Mouse (Mus musculus) embryonic facial prominence, embryonic 13.5 days (tissue): Measurements from ENCODE around the gene Lysmd1. TPM values are rescaled to one million over a fixed set of nuclear protein-coding genes. Genes with fewer than 3 reads are reported as not detected.
"Not testable (repeated sequence)": the region's sequence is repeated elsewhere in the genome, so short reads cannot be mapped to it uniquely, and the experiment has no call there.

Experiments used
- ATAC-seq: fragments of 200-750 bp; cut with Nextera tagmentation; 2 replicates; pipeline ENCODE4 v1.8.0; 2017; ENCODE audit warnings: low read depth; ENCODE audit not compliant: insufficient number of reproducible peaks, insufficient read depth, low FRiP score, low TSS enrichment
- H3K27ac ChIP-seq: fragments of 300-500 bp; sonication (generic); 2 replicates; pipeline ENCODE4 v1.5.1; 2015; ENCODE audit warnings: moderate library complexity, mild to moderate bottlenecking, inconsistent platforms
- H3K27me3 ChIP-seq: fragments of 300-500 bp; sonication (generic); 2 replicates; pipeline ENCODE4 v1.6.1; 2015; ENCODE audit warnings: mild to moderate bottlenecking, inconsistent platforms
- H3K36me3 ChIP-seq: fragments of 300-500 bp; sonication (generic); 2 replicates; pipeline ENCODE4 v1.6.1; 2015; ENCODE audit warnings: mild to moderate bottlenecking, inconsistent platforms
- H3K4me1 ChIP-seq: fragments of 300-500 bp; sonication (generic); 2 replicates; pipeline ENCODE4 v1.6.1; 2015; ENCODE audit warnings: inconsistent platforms
- H3K4me2 ChIP-seq: fragments of 300-500 bp; sonication (generic); 2 replicates; pipeline ENCODE4 v1.6.1; 2015; ENCODE audit warnings: moderate library complexity, mild to moderate bottlenecking, inconsistent platforms
- H3K4me3 ChIP-seq: fragments of 300-500 bp; sonication (generic); 2 replicates; pipeline ENCODE4 v1.5.1; 2015; ENCODE audit warnings: mild to moderate bottlenecking, inconsistent platforms
- H3K9ac ChIP-seq: fragments of 300-500 bp; sonication (generic); 2 replicates; pipeline ENCODE4 v1.6.1; 2015; ENCODE audit warnings: mild to moderate bottlenecking, inconsistent platforms
- H3K9me3 ChIP-seq: fragments of 300-500 bp; sonication (generic); 2 replicates; pipeline ENCODE4 v1.6.1; 2016; ENCODE audit warnings: inconsistent platforms
- WGBS: fragments of 180-500 bp; shearing (Covaris S2); methylation state at CpG from one replicate; pipeline ENCODE4 v1.1.7; 2015; ENCODE audit warnings: mixed read lengths; 5-methylcytosine and 5-hydroxymethylcytosine counted together
- polyA plus RNA-seq: library from polyadenylated mRNA; unstranded; fragments of >200 nt; fragmentation: Nextera tagmentation; extraction: Ambion mirVana; gene quantifications from 2 replicates; pipeline ENCODE4 v1.2.1, GENCODE M21; 2015

Lysmd1 gene
- polyA plus RNA-seq, 1 experiment from 2014 or later = 19.3 TPM

DNA sequence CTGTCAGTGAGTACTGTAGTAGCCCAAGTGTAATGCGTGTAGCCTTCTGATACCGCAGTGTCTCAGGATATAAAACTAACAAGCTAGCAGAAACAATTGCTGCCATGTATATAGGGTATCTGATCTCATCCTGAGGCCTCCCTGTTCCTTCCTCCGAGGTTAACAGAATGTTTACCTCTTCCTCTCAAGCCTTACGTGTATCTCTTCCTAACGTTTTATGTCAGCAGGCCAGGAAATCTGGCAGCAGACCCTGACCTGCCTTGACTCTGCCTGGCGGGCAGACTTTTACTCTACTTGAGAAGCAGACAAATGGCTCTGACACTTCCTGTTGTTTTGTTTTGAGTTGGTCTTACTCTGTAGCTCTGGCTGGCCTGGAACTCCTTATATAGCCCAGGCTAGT is 12.3 kb upstream of the Lysmd1 start:
- 83% methylated on average over 6 of the region's 6 CpGs for WGBS
- H3K9me3 ChIP-seq = no peaks in the 10 kb centered on the region

DNA sequence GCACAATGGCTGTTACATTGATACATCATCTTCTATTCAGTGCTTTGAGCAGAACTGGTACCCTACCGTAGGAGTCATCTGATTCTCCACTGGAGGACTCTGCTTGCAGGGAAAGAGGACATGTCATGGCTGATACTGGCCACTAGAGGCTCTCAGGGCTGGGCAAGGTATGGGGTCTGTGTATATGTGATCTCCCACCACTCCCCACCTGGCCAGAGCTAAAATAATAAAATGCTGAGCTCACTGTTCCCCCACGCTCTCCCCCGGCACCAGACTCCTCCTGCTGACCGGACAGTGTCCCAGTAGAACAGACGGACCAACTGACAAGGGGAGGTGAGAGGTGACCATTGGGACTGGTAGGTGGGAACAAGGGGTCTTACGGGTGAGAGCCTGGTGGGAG is 9.6 kb upstream of the Lysmd1 start, which contains the start of gene Tmod4:
TSS of gene Tmod4 (plus strand) at position 231 of the 400 bp plus-strand sequence.
- 59% methylated on average over 6 of the region's 6 CpGs for WGBS
- no peaks in the 10 kb centered on the region for H3K9me3 ChIP-seq
- H3K27ac ChIP-seq = peak within 1 kb of the TSS; percentile 63
- no peak within 1 kb of the TSS for H3K4me2 ChIP-seq
- H3K27me3 ChIP-seq = no peaks in the 10 kb centered on the region
- peaks cover 20% of the 10 kb centered on the region for H3K4me1 ChIP-seq
- H3K4me3 ChIP-seq = no peak within 1 kb of the TSS
- ATAC-seq = no peak
- no peak within 1 kb of the TSS for H3K9ac ChIP-seq
- H3K36me3 ChIP-seq = peaks cover 50% of the 10 kb centered on the region

More for the DNA sequence above, 12.3 kb upstream of the Lysmd1 start:
- H3K4me2 ChIP-seq = no peak overlapping the region
- peaks cover 20% of the 10 kb centered on the region for H3K4me1 ChIP-seq
- H3K27me3 ChIP-seq = no peaks in the 10 kb centered on the region
- H3K4me3 ChIP-seq = no peak overlapping the region
- H3K36me3 ChIP-seq = peaks cover 63% of the 10 kb centered on the region
- no peak for ATAC-seq
- H3K9ac ChIP-seq = no peak overlapping the region
- H3K27ac ChIP-seq = peak overlapping the region; percentile 49; the same call in 1 of the 2 replicates

DNA sequence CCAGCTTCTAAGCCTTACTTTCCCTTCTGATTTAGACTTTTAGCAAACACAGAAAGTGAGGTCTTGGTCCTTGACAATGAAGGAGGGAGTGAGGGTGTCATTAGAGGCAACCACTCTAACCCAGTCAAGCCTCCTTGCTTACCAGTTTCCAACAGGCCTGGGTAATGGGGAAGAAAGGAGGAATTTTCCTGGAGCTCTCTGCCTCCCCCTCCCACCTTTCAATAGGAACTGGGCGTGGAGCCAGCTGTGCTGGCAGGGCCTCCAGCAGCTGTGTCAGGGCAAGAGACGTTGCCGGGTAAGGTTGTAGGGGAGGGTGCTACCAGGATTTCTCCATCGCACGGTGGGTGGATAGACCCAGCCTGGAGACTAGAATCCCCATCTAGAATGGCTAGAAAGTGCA is 8.9 kb upstream of the Lysmd1 start:
- H3K4me1 ChIP-seq = peaks cover 20% of the 10 kb centered on the region
- H3K36me3 ChIP-seq = peaks cover 48% of the 10 kb centered on the region
- no peak overlapping the region for H3K4me2 ChIP-seq
- H3K9ac ChIP-seq = no peak overlapping the region
- WGBS = 18% methylated on average over 5 of the region's 5 CpGs
- no peaks in the 10 kb centered on the region for H3K9me3 ChIP-seq
- H3K4me3 ChIP-seq = no peak overlapping the region
- H3K27me3 ChIP-seq = no peaks in the 10 kb centered on the region
- H3K27ac ChIP-seq = peak overlapping the region; percentile 63
- ATAC-seq = peak; percentile 50; the same call in 1 of the 2 replicates

DNA sequence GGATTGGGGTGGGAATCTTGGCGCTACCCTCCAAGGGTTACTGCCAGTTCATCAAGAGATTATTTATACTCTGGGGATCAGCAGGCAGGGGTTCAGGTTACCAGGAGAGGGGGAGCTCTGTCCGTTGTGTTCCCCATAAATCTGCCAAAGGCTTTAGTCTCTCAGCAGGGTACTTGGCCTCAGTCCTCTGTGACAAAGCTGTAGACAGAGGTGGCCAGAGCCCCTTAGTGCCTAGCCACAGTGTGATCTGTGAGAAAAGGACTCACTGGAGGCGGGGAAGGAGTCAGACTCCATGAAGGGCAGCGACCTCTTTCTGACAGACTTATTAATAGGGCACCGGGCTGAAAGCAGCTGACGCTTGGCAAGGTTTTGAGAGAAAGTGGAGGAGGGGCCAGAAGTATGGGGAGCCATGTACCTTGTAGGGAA is 4.6 kb upstream of the Lysmd1 start:
- no peak overlapping the region for H3K4me3 ChIP-seq
- H3K9ac ChIP-seq = peak overlapping the region; percentile 47; the same call in 1 of the 2 replicates
- H3K4me1 ChIP-seq = peaks cover 20% of the 10 kb centered on the region
- no peak overlapping the region for H3K27ac ChIP-seq
- no peaks in the 10 kb centered on the region for H3K27me3 ChIP-seq
- no peak overlapping the region for H3K4me2 ChIP-seq
- 69% methylated on average over 6 of the region's 6 CpGs for WGBS
- ATAC-seq = no peak
- no peaks in the 10 kb centered on the region for H3K9me3 ChIP-seq
- H3K36me3 ChIP-seq = peaks cover 33% of the 10 kb centered on the region

DNA sequence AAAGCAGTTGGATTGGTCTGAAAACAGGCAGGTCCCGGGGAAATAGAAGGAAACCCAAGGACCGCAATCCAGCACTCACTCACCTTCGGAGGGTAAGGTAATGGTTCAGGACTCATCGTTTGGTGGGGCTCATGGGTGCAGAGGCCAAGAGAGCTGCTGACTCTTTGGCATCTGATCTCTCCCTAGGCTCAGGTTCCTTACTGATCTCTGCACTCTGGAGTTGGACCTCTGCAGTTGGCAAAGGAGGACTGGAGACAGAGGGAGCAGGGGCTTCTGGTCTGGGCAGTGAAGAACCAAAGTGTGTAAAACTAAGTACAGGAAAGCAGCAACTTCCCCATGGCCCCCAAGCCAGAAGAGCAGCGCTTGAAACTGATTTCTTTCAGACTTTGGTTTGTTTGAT is 3.8 kb upstream of the Lysmd1 start:
- H3K4me1 ChIP-seq = peaks cover 14% of the 10 kb centered on the region
- H3K27me3 ChIP-seq = no peaks in the 10 kb centered on the region
- H3K36me3 ChIP-seq = peaks cover 33% of the 10 kb centered on the region
- WGBS = 81% methylated on average over 5 of the region's 5 CpGs
- H3K4me2 ChIP-seq = no peak overlapping the region
- no peak overlapping the region for H3K4me3 ChIP-seq
- H3K9ac ChIP-seq = no peak overlapping the region
- no peaks in the 10 kb centered on the region for H3K9me3 ChIP-seq
- H3K27ac ChIP-seq = no peak overlapping the region
- ATAC-seq = no peak

DNA sequence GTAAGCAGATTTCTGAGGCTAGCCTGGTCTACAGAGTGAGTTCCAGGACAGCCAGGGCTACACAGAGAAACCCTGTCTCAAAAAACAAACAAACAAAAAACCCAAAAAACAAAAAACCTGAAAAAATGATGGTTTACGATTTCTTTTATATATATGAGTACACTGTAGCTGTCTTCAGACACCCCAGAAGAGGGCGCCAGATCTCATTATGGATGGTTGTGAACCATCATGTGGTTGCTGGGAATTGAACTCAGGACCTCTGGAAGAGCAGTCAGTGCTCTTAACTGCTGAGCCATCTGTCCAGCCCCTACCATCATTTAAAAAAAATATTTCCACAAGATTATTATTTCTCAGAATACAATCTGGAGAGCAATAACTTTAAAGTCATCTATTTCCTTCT is 1.5 kb upstream of the Lysmd1 start:
- not testable (repeated sequence) for H3K4me2 ChIP-seq, H3K9me3 ChIP-seq, H3K9ac ChIP-seq, H3K27ac ChIP-seq, H3K27me3 ChIP-seq, ATAC-seq
- Histone ChIP-seq H3K36me3 (peaks cover 33% of the 10 kb centered on the region), H3K4me1 (peaks cover 20% of the 10 kb centered on the region), H3K4me3 (peak overlapping the region; percentile 71; the same call in 1 of the 2 replicates)
- 86% methylated on average over 2 of the region's 2 CpGs for whole genome bisulfite sequencing

DNA sequence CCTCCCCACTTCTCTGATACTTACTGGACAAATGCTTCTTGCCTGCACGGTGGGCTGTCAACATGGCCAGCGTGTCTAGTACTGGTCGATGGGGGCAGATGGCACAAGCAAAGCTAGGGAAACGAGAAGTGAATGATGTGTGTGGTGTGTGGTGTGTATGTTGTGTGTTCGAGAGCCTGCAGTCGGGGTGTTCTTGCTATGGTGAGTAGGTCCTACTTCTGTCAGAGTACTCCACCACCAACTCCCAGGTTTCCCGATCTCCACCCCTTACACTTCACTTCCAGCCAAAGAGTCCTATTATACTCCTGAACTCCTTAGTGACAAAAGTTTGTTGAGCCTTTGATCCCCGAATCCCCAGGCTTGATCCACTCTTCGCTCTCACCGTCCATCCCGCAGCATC is 712 bp upstream of the Lysmd1 start:
- no peaks in the 10 kb centered on the region for H3K9me3 ChIP-seq
- H3K4me3 ChIP-seq = peak overlapping the region; percentile 71
- peak overlapping the region; percentile 85 for H3K27ac ChIP-seq
- H3K4me1 ChIP-seq = peaks cover 20% of the 10 kb centered on the region
- peak overlapping the region; percentile 85 for H3K4me2 ChIP-seq
- no peak for ATAC-seq
- no peaks in the 10 kb centered on the region for H3K27me3 ChIP-seq
- peaks cover 35% of the 10 kb centered on the region for H3K36me3 ChIP-seq
- peak overlapping the region; percentile 86 for H3K9ac ChIP-seq
- WGBS = 57% methylated on average over 11 of the region's 11 CpGs

DNA sequence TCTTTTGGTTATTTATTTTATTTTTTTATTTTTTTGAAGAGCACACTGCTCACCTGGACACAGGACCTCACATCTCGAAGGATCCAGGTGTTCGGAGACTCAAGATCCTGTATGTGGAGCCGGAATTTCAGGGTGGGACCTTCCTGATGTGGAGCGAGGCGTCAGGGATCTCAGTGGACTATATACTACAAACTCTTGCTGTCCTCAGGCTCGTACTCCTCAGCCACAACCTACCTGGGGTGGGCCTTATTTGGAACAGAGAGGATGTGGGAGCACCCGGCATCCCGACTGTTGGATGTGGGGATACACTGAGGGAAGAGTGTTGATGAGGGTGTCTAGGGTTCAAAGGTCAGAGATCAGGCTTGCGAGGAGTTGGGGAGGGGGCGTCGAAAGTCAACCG is 245 bp downstream of the Lysmd1 start:
- WGBS = no CpG with 5 or more reads among the region's 12 CpGs
- Histone ChIP-seq H3K36me3 (peaks cover 26% of the 10 kb centered on the region), H3K4me3 (peak overlapping the region; percentile 71), H3K4me1 (peaks cover 20% of the 10 kb centered on the region)
- H3K4me2 ChIP-seq, H3K9me3 ChIP-seq, H3K9ac ChIP-seq, H3K27me3 ChIP-seq, H3K27ac ChIP-seq: not testable (repeated sequence)
- ATAC-seq = 0 out of 2 replicates have a peak, but pooled peaks have one; percentile 34

DNA sequence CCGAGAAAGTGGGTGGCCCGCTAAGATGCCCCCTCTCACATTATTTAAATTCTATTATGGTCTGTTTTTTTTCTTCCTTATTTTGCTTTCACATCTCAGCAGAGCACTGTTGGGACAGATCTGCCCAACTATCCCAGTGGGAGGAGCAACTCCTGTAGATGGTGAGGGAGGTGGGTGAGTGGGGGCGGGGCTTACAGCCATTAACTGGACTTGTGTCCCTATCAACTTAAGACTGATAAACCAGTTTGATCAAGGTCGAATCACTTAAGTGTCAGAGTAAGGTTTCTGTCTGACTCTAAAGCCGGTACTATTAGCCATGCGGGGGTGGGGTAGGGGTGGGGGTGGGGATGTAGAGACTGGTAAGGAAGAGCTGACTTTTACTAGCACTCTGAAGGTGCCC is 1.1 kb downstream of the Lysmd1 start:
- Histone ChIP-seq H3K4me1 (peaks cover 20% of the 10 kb centered on the region), H3K9me3 (no peaks in the 10 kb centered on the region), H3K4me3 (peak overlapping the region; percentile 41), H3K27me3 (no peaks in the 10 kb centered on the region), H3K9ac (peak overlapping the region; percentile 51), H3K4me2 (peak overlapping the region; percentile 65), H3K36me3 (peaks cover 26% of the 10 kb centered on the region), H3K27ac (no peak overlapping the region)
- ATAC-seq = no peak
- WGBS = 30% methylated on average over 6 of the region's 6 CpGs

DNA sequence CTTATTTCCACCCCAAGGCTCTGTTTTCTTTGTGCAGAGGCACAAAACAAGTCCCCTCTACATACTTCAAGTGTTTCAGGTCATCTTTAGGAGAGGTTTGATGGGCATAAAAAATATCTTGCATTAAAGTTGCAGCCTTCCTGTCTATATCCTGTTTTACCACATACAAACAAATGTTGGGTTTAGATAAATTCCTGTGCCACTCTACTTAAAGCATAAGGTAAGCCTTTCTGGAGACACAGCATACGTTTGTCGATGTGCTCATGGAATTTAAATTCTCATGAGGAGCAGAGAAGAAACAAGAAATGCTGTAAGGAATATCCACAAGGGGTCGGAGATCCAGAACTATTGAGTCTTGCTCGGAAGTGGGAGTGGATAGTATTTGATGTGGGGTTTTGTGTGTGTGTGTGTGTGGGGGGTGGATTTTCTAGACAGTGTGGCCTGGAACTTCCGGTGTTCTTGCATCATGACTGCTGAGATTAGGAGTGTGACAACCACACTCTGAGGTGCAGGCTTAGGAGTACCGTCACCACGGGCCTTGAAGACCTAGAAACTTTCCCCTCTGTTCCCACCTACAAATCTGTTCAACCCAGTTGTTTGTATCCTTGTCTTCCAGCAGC is 1.7 kb downstream of the Lysmd1 start:
- H3K27me3 ChIP-seq = no peaks in the 10 kb centered on the region
- H3K36me3 ChIP-seq = peaks cover 31% of the 10 kb centered on the region
- ATAC-seq = no peak
- H3K4me3 ChIP-seq = peak overlapping the region; percentile 41
- peak overlapping the region; percentile 51 for H3K9ac ChIP-seq
- no peak overlapping the region for H3K27ac ChIP-seq
- peaks cover 20% of the 10 kb centered on the region for H3K4me1 ChIP-seq
- 80% methylated on average over 7 of the region's 7 CpGs for WGBS
- peak overlapping the region; percentile 65 for H3K4me2 ChIP-seq
- H3K9me3 ChIP-seq = no peaks in the 10 kb centered on the region

DNA sequence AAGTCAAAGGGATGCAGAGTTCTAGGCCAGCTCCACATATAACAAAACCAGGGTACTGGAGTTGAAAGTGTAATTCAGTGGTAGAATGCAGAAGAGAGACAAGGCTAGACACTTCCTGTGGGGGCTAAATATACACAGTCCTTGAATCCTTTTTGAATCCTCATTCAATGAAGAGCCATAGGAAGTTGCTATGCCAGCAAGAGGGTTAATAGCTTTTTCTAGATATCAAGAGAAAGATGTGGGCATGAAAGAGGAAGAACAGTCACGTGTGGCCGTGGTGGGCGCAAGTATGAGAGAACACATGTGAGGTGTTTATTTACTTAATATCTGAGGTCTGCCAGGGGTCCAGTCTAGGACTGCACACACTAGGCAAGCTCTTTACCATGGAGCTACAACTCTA is 2.4 kb downstream of the Lysmd1 start:
- no peak overlapping the region for H3K4me3 ChIP-seq
- H3K9ac ChIP-seq = no peak overlapping the region
- peaks cover 34% of the 10 kb centered on the region for H3K36me3 ChIP-seq
- no peaks in the 10 kb centered on the region for H3K27me3 ChIP-seq
- H3K4me1 ChIP-seq = peaks cover 20% of the 10 kb centered on the region
- H3K4me2 ChIP-seq = no peak overlapping the region
- 89% methylated on average over 3 of the region's 3 CpGs for WGBS
- H3K9me3 ChIP-seq = no peaks in the 10 kb centered on the region
- H3K27ac ChIP-seq = no peak overlapping the region
- no peak for ATAC-seq

DNA sequence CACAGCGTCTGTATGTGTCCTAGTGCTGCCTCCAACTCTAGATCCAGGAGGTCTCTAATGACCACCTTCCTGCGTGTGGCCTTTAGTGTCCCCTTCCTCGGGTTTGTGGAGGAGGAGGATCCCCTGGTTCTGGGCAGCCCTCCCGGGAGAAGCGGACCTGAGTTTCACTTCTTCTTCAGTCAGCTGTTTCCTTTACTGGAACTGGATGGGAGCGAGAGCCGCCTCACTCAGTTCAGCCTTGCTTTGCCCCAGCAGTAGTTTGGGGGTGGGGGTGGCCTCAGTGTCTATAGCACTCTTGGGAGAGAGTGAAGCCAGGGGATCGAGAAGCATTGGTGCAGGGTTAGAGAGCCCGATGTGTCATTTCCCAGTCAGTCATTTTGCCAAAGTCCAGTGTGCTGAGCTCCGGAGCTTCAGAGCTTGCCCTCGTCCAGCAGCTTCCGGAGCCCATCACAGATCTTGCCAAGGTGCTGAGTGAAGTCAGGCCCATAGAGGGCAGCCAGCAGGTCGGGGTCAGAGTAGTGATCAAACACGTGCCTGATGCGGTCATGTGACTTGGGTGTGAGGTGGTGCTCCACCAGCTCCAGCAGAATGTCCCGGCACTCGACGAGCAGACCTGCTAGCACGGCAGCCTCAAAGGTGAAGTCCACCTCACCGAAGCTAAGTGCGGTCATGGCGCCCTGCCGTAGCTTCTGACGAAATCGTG is 5.8 kb downstream of the Lysmd1 start:
- Histone ChIP-seq H3K4me2 (no peak overlapping the region), H3K27ac (no peak overlapping the region), H3K27me3 (no peaks in the 10 kb centered on the region), H3K36me3 (peaks cover 32% of the 10 kb centered on the region), H3K9ac (no peak overlapping the region), H3K9me3 (no peaks in the 10 kb centered on the region), H3K4me1 (peaks cover 13% of the 10 kb centered on the region), H3K4me3 (no peak overlapping the region)
- 79% methylated on average over 25 of the region's 25 CpGs for WGBS
- ATAC-seq = no peak
